Mouse (Mus musculus) gastrocnemius, adult 2 months (tissue): ENCODE results near the gene Zfp326. TPM values are rescaled to one million over a fixed set of nuclear protein-coding genes. Genes with fewer than 3 reads are reported as not detected.
A peak's percentile ranks its signal among the peaks of the same experiment; 100 is the strongest.

Experiments used
- DNase-seq: peaks from one replicate; pipeline ENCODE4 v3.0.0; 2022
- H3K27ac ChIP-seq: fragments of 200-600 bp; 2 replicates; pipeline ENCODE4 v1.8.1; 2022; ENCODE audit warnings: mild to moderate bottlenecking
- H3K4me3 ChIP-seq: fragments of 200-600 bp; 2 replicates; pipeline ENCODE4 v1.8.1; 2022; ENCODE audit warnings: mild to moderate bottlenecking, moderate library complexity
- CTCF ChIP-seq: fragments of 200-600 bp; IDR thresholded peaks from 2 replicates; pipeline ENCODE4 v1.8.1; 2022; ENCODE audit warnings: antibody characterized with exemption, mild to moderate bottlenecking, moderate library complexity
- intact Hi-C: fragments of 180-260 bp; cut with DNase I; formaldehyde crosslinking; loops from one replicate; pipeline ENCODE4 v1.15.1; 2025
- total RNA-seq, 2 experiments: library from RNA; stranded (reverse); gene quantifications; 2 replicates each; pipeline ENCODE4 v1.2.3; 2021

The Zfp326 gene
- total RNA-seq, 2 experiments from 2014 or later, result 9.8 to 10.6 TPM

DNA sequence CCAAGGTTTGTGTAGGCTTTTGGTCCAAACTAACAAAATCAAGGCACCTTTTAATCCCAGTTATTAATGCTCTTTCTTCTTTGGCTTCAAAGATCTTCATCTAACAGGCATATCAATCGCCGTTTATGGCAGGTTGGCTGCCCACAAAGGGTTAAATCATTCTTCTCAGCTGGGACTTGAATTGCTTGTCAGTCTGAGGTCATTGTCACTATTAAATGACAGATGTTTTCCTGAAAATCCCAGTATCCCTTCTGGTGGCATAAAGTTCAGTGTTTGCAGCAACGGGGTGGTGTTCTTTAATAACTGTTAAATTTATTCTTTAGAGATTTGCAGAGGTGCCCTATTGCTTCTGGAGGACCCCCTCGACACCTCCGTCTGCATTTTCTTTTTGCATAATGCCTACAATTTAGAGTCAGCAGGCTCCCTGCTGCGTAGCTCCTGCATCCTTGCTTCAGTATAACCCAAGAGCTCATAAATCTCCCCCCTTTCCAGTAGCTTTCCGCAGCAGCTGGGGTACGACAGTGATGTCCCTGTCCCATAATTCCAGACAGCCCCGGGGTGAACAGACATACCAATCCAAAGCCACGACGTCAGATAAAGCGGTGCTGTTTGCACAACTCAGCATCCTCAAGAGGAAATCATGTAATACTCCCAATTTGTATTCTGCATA, 46.6 kb downstream of the Zfp326 start:
- no peak for TF ChIP-seq CTCF
- Histone ChIP-seq H3K27ac (no peak overlapping the region), H3K4me3 (no peak overlapping the region)
- intact Hi-C loops, result no loop called here
- DNase-seq, result no peak

DNA sequence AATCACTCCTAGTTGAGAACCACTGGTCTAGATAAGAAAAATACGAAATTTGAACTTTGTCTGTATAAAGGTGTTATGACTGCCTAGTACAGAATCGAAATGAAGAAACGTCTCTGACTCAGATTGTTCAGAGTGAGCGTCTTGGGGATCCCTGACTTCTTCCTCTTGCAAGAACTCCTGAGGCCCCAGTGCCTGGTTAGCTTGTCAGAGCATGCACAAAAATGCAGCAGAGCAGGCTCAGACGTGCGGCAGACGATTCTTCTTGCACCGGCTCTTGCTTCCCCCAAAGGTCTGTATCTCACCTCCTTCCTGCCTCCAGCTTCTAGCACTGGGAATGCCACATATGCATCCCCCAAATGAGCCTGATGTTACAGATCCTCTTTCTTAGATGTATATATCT, 48.0 kb downstream of the Zfp326 start:
- no peak for TF ChIP-seq CTCF
- no peak overlapping the region for H3K27ac ChIP-seq
- intact Hi-C loops, result no loop called here
- DNase-seq, result no peak
- no peak overlapping the region for H3K4me3 ChIP-seq

DNA sequence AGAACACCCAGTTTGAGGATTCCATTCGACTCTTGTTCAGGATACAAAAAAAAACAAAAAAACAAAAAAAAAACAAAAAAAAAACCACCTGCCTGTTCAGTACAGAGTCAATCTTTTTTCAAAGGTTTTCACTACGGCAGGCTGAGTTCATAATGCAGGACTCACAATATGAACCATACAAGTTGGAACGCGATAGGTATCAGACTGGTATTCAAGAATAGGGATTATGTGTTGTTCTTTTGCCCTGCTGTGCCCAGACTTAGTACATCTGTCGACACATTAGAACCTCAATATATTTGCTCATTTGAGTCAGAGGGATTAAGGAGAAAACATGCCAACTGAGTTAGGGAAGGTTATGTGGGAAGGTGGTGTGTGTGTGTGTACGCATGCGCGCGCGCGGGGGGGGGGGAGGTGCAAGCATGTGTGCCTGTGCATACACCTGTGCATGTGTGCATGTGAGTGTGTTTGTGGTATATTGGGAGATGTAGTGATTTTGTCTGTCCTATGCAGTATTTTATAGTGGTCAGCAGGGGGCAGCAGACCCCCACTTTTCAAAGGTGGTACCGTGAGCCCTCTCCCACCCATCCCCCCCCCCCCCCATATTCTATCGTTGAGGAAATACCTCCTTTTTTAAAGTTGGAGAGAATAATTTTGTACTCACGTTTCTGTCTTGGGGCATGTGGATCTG, 49.3 kb downstream of the Zfp326 start:
- no peak for DNase-seq
- Histone ChIP-seq H3K27ac (no peak overlapping the region), H3K4me3 (no peak overlapping the region)
- peak; percentile 54 for TF ChIP-seq CTCF
- intact Hi-C loops, result no loop called here

DNA sequence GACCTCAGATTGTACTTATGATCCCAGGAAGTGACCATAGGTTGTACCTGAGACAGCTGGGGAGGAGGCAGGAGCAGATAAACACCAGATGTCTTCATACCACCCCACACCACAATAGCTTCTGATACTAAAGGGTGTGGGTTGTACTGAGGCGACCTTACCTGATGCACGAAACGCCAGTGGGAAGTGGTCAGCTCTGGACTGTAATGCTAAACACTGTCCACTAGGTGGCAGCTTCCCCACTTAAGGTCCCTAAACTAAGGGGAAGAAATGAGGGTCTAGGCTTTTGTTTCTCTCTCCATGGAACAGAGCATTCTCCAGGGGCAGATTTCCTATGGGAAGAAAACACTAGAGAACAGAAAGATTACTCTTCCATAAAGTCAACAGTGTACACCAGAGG, 53.9 kb downstream of the Zfp326 start:
- TF ChIP-seq CTCF, result peak; percentile 70
- DNase-seq, result no peak
- no peak overlapping the region for H3K4me3 ChIP-seq
- intact Hi-C loops, result no loop called here
- H3K27ac ChIP-seq, result no peak overlapping the region

DNA sequence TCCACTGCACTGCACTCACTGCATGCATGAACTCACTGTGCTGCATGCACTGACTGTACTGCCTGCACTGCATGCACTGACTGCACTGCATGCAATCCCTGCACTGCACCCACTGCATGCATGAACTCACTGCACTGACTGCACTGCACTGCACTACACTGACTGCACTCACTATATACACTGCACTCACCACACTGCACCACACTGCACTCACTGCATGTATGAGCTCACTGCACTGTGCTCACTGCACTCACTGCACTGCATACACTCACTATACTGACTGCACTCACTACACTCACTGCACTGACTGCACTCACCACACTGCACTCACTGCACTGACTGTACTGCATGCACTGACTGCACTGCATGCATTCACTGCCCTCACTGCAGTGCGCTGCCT, 56.0 kb downstream of the Zfp326 start:
- H3K4me3 ChIP-seq, result no peak overlapping the region
- intact Hi-C loops, result no loop called here
- H3K27ac ChIP-seq, result no peak overlapping the region
- no peak for DNase-seq
- TF ChIP-seq CTCF, result no peak

DNA sequence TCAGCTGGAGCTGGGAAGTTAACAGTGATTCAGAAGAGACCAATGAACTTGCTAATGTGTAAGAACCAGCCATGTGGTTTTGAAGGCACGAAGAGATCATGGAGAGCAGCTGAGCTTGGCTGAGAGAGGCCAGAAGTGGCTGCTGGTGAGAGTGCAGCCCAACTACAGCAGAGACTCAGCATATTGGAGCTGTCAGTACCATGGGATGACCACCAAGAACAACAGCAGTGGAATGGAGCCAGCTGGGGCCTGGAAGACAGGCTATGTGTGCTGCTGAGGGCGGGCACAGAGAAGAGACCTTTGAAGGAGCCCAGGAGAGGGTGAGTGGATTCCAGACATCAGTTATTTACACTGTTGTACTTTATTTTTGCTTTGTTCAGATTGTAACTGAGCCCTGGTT, 65.6 kb downstream of the Zfp326 start:
- no peak overlapping the region for H3K4me3 ChIP-seq
- H3K27ac ChIP-seq, result no peak overlapping the region
- no peak for TF ChIP-seq CTCF
- DNase-seq, result no peak
- intact Hi-C loops, result no loop called here

Other genes with a start within 250 kb of the Zfp326 start
- 1 to 10 TPM; 3.2 to 5.0 TPM for gene Lrrc8d, start 176.6 kb upstream of the Zfp326 start, total RNA-seq